Mouse (Mus musculus) hindbrain, embryonic 13.5 days (tissue): ENCODE measurements around the gene B3galt4. TPM values are rescaled to one million over a fixed set of nuclear protein-coding genes. Genes with fewer than 3 reads are reported as not detected.
A peak's percentile ranks its signal among the peaks of the same experiment; 100 is the strongest.

Source experiments
- ATAC-seq: fragments of 200-750 bp; cut with Nextera tagmentation; 2 replicates; pipeline ENCODE4 v1.8.0; 2017; ENCODE audit warnings: moderate TSS enrichment; ENCODE audit not compliant: low FRiP score
- H3K27ac ChIP-seq: fragments of 300-500 bp; sonication (generic); 2 replicates; pipeline ENCODE4 v1.5.1; 2015; ENCODE audit warnings: inconsistent platforms, mild to moderate bottlenecking, moderate library complexity
- H3K27me3 ChIP-seq: fragments of 300-500 bp; sonication (generic); 2 replicates; pipeline ENCODE4 v1.6.1; 2015; ENCODE audit warnings: mild to moderate bottlenecking, inconsistent platforms
- H3K36me3 ChIP-seq: fragments of 300-500 bp; sonication (generic); 2 replicates; pipeline ENCODE4 v1.6.1; 2015; ENCODE audit warnings: mild to moderate bottlenecking, inconsistent platforms
- H3K4me1 ChIP-seq: fragments of 300-500 bp; sonication (generic); replicated peaks from 2 replicates; pipeline ENCODE4 v1.6.1; 2015; ENCODE audit warnings: inconsistent platforms
- H3K4me2 ChIP-seq: fragments of 300-500 bp; sonication (generic); 2 replicates; pipeline ENCODE4 v1.6.1; 2015; ENCODE audit warnings: inconsistent platforms, mild to moderate bottlenecking, moderate library complexity
- H3K4me3 ChIP-seq: fragments of 300-500 bp; sonication (generic); 2 replicates; pipeline ENCODE4 v1.5.1; 2015; ENCODE audit warnings: mild to moderate bottlenecking, inconsistent platforms
- H3K9ac ChIP-seq: fragments of 300-500 bp; sonication (generic); 2 replicates; pipeline ENCODE4 v1.6.1; 2015; ENCODE audit warnings: mild to moderate bottlenecking, inconsistent platforms
- H3K9me3 ChIP-seq: fragments of 300-500 bp; sonication (generic); 2 replicates; pipeline ENCODE4 v1.6.1; 2016; ENCODE audit warnings: inconsistent platforms
- WGBS: fragments of 180-500 bp; shearing (Covaris S2); methylation state at CpG from one replicate; pipeline ENCODE4 v1.1.7; 2015; 5-methylcytosine and 5-hydroxymethylcytosine counted together
- polyA plus RNA-seq: library from polyadenylated mRNA; unstranded; fragments of >200 nt; fragmentation: Nextera tagmentation; extraction: Ambion mirVana; gene quantifications from 2 replicates; pipeline ENCODE4 v1.2.1, GENCODE M21; 2015

Gene B3galt4
- polyA plus RNA-seq, 1 experiment from 2014 or later = 12.2 TPM

DNA sequence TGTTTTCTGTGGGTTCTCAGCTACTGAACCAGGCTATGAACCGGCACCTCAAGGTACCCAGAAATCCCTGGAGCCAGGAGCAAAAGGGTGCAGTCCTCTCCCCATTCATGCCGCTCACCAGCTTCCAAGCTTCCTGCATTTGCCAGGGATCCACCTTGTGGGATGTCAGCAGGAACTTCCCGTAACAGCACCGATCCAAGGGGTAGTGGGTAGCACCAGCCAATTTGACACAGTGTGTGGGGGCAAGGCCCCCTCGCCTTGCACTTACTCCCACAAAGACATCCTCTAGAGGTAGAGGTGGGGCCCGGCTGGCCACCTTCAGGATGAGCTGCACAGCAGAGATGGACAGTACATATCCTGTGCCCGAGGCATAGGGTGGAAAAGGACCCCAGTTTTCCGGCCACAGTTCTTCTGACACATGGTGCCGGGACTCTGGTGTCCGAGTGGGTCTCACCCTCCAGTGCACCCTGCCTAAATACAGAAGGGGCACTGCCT, 1.1 kb downstream of the B3galt4 start:
- Histone ChIP-seq H3K27ac (peak overlapping the region; percentile 94), H3K9me3 (no peaks in the 10 kb centered on the region), H3K27me3 (no peaks in the 10 kb centered on the region), H3K4me1 (peaks cover 64% of the 10 kb centered on the region), H3K36me3 (peaks cover 73% of the 10 kb centered on the region), H3K9ac (peak overlapping the region; percentile 83), H3K4me2 (peak overlapping the region; percentile 93), H3K4me3 (peak overlapping the region; percentile 57)
- 0 out of 2 replicates have a peak, but pooled peaks have one; percentile 2 for ATAC-seq
- WGBS = 74% methylated on average over 10 of the region's 10 CpGs

DNA sequence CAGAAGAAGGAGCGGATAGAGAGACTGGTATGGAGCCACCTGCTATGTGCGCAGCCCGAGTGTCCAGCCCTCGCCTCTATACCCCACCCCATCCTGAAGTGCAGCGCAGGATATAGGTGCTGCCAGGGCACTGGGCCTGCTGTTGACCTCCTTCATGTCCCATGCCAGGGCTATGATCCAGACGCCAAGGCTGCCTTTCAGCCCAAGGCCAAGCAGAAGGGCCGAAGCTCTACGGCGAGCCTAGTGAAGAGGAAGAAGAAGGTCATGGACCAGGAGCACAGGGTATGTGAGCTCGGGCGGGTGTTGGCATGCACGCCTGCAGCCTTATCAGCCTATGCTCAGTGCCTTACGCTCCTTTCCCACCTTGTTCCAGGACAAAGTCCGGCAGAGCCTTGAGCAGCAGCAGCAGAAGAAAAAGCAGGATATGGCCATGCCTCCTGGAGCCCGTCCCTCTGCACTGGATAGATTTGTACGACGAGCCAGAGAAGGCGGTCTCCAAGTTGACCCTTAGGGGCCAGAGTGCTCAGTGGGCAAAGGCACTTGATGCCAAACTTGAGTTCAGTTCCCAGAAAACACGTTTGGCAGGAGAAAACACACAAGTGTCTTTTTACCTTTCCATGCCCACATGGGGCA, 2.3 kb downstream of the B3galt4 start:
- Histone ChIP-seq H3K36me3 (peaks cover 83% of the 10 kb centered on the region), H3K4me1 (peaks cover 55% of the 10 kb centered on the region)
- WGBS = 91% methylated on average over 19 of the region's 19 CpGs

DNA sequence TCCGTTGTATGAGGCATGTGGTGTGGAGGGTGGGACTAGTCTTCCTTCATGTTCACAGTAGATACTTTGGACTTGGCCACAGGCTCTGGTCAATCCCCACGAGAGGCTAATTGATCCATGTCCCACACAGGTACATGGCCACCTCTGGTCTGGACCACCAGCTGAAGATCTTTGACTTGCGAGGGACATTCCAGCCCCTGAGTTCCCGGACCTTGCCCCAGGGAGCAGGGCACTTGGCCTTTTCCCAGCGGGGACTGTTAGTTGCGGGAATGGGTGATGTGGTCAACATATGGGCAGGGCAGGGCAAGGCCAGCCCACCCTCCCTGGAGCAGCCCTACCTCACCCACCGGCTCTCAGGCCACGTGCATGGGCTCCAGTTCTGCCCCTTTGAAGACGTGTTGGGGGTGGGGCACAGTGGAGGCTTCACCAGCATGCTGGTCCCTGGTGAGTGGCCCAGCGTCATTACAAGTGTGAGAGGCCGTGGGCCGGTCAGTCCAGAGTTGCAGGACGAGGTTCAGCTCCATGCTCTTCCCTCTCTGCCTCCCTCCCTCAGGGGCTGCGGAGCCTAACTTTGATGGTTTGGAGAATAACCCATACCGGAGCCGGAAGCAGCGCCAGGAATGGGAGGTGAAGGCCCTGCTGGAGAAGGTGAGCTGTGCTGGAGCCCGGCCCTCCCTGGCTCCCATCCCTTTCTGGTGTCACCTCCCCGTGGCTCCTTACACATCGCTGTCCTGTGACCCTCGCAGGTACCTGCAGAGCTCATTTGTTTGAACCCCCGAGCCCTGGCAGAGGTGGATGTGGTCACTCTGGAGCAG, 3.0 kb downstream of the B3galt4 start:
- 92% methylated on average over 22 of the region's 22 CpGs for WGBS

More for the DNA sequence above, 2.3 kb downstream of the B3galt4 start:
- Histone ChIP-seq H3K27ac (no peak overlapping the region), H3K9me3 (no peaks in the 10 kb centered on the region), H3K4me2 (peak overlapping the region; percentile 93), H3K9ac (peak overlapping the region; percentile 83; the same call in 1 of the 2 replicates), H3K4me3 (no peak overlapping the region), H3K27me3 (no peaks in the 10 kb centered on the region)
- no peak for ATAC-seq

DNA sequence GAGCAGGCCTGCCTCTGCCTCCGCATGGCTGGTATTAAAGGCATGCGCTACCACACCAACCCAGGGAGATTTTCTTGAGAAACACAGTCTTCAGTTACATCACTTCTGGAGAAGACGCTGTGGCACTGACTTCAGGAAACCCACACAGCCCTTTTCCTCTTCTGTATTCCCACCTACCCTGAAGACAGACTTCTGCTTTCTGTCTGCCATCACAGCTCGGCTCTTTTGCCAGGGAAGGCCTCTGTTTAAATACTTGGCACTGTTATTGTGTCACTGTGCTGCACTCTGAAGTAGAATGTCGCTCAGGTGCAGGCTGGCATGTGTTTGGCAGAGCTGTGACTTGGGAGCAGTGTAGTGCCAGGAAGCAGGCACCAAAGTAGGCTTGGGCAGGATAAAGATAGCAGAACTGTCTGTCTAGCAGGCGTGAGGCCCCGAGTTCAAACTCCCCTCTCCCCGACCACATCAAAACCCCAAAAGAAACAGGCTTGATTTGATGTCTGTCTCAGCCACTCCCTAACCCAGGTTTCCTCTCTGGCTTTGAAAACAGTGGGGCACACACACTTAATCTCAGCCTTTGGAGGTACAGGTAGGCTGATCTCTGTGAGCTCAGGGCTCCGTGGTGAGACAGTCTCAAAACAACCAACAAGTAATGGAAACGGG, 3.7 kb downstream of the B3galt4 start:
- H3K27me3 ChIP-seq = no peaks in the 10 kb centered on the region
- H3K36me3 ChIP-seq = peaks cover 82% of the 10 kb centered on the region
- no peak overlapping the region for H3K4me3 ChIP-seq
- no peak for ATAC-seq
- peak overlapping the region; percentile 29; the same call in 1 of the 2 replicates for H3K9ac ChIP-seq
- H3K27ac ChIP-seq = no peak overlapping the region
- 96% methylated on average over 10 of the region's 10 CpGs for WGBS
- H3K4me2 ChIP-seq = no peak overlapping the region
- no peaks in the 10 kb centered on the region for H3K9me3 ChIP-seq
- peaks cover 41% of the 10 kb centered on the region for H3K4me1 ChIP-seq

More for the DNA sequence above, 3.0 kb downstream of the B3galt4 start:
- H3K4me1 ChIP-seq = peaks cover 48% of the 10 kb centered on the region
- no peaks in the 10 kb centered on the region for H3K9me3 ChIP-seq
- H3K27ac ChIP-seq = no peak overlapping the region
- H3K27me3 ChIP-seq = no peaks in the 10 kb centered on the region
- no peak for ATAC-seq
- peaks cover 83% of the 10 kb centered on the region for H3K36me3 ChIP-seq
- H3K4me2 ChIP-seq = no peak overlapping the region
- no peak overlapping the region for H3K4me3 ChIP-seq
- H3K9ac ChIP-seq = no peak overlapping the region

DNA sequence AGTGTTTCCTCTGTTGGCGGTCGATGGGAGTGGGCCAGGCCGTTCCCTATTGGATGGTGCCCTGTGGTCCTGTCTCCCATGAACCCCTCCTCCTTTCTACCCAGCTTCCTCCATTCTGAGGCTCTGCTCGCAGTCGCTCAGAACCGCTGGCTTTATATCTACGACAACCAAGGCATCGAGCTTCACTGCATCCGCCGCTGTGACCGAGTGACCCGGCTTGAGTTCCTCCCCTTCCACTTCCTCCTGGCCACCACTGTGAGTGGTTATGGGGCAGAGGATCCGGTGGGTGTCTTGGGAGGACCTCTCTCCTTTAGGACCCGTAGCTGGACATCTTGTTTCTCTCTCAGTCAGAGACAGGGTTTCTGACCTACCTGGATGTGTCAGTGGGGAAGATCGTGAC, 7.8 kb downstream of the B3galt4 start:
- 97% methylated on average over 15 of the region's 15 CpGs for WGBS
- peaks cover 60% of the 10 kb centered on the region for H3K36me3 ChIP-seq
- H3K4me1 ChIP-seq = peaks cover 25% of the 10 kb centered on the region
- no peak overlapping the region for H3K4me2 ChIP-seq
- no peak overlapping the region for H3K9ac ChIP-seq
- ATAC-seq = no peak
- H3K9me3 ChIP-seq = no peaks in the 10 kb centered on the region
- no peak overlapping the region for H3K4me3 ChIP-seq
- H3K27ac ChIP-seq = no peak overlapping the region
- no peaks in the 10 kb centered on the region for H3K27me3 ChIP-seq

DNA sequence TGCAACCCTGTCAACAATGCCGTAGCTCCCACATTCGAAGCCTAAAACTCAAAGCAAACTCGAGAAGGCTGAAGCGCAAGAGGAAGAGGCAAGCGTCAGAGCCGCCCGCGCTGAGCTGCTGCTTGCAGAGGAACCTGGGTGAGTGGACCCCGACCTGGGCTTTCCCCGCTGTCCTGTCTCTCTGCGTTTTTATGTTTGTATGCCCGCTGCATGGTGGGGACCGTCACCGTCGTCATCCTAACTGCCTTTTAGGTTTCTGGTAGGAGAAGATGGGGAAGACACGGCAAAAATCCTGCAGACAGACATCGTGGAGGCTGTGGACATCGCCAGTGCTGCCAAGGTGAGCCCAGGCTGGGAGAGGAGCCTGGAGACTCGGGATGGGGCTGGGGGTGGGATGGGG, 9.9 kb downstream of the B3galt4 start:
- no peaks in the 10 kb centered on the region for H3K27me3 ChIP-seq
- H3K9ac ChIP-seq = peak overlapping the region; percentile 85
- 57% methylated on average over 19 of the region's 19 CpGs for WGBS
- H3K4me1 ChIP-seq = peaks cover 25% of the 10 kb centered on the region
- peaks cover 57% of the 10 kb centered on the region for H3K36me3 ChIP-seq
- H3K4me3 ChIP-seq = peak overlapping the region; percentile 88
- H3K27ac ChIP-seq = no peak overlapping the region
- no peaks in the 10 kb centered on the region for H3K9me3 ChIP-seq
- ATAC-seq = no peak
- H3K4me2 ChIP-seq = peak overlapping the region; percentile 94

DNA sequence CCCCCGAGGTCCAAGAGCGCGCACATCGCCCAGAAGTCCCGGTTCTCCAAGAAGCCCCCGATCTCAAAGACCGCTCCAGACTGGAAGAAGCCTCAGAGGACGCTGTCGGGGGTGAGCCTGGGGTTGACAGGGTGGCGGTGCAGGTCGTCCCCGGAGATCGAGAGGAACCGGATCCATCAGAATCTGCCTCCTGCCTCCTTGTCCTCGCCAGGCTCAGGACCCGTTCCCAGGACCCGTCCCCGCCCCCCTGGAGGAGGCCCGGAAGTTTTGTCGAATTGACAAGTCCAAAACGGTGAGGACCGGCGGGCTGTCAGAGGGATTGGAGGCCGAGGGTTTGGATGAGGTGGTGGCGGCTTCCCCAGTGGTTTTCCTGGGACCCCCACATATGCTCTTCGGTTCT, 10.3 kb downstream of the B3galt4 start:
- H3K4me2 ChIP-seq = peak overlapping the region; percentile 94
- H3K4me1 ChIP-seq = peaks cover 25% of the 10 kb centered on the region
- no peaks in the 10 kb centered on the region for H3K27me3 ChIP-seq
- H3K27ac ChIP-seq = no peak overlapping the region
- H3K36me3 ChIP-seq = peaks cover 58% of the 10 kb centered on the region
- no peak for ATAC-seq
- H3K4me3 ChIP-seq = peak overlapping the region; percentile 88
- WGBS = 3% methylated on average over 26 of the region's 26 CpGs
- H3K9me3 ChIP-seq = no peaks in the 10 kb centered on the region
- peak overlapping the region; percentile 85 for H3K9ac ChIP-seq

DNA sequence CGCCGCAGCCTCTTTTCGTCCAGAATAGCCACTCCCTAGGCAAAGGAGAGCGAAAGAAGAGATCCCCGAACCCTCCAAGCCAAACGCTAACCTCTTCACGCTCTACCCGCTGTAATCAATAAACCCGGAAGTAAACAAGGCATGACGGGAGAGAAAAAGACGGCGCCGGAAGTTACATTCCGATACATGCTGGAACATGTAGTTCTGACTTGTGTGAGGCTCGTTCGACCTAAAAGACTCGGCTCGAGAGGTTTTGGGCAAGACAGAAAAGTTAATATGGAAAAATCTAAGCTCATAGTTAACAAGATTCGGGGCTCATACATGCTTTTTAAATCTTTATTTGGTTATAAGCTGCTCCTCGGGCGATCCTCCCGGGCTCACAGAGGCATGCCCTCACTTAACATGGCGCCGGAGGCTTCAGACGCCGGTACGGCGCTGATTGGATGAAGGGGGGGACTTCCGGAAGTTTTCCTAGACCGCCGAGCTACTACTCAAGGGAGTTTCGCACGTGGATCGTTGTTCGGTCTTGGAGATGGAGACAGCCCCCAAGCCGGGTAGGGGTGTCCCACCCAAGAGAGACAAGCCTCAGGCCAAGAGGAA, 11.0 kb downstream of the B3galt4 start, which contains the start of the genes Pfdn6 and Wdr46:
Gene Pfdn6 (minus strand): TSS at position 138 of the 600 bp plus-strand sequence.
Gene Wdr46 (plus strand): TSS at position 455 of the 600 bp plus-strand sequence.
- H3K36me3 ChIP-seq = peaks cover 58% of the 10 kb centered on the region
- WGBS = under 1% methylated on average over 36 of the region's 36 CpGs
- ATAC-seq = peak; percentile 90

DNA sequence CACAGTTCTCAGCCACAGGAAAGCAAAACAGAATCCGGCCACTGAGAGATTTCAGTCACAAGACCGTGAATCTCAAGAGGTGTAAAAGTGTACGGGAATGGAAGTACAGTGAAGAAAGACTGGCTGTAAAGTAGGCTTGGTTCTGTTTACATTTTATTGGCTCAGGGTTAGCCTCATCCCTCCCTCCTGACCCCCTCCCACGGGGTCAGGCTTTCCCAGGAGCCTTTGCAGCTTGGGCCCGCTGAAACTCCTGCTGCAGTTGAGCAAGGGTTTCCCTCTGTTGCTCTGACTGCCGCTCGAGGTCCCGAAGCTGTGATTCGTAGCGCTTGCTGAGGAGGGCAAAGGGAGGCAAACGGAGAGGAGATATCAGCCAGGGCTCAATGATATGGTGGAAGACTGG, 12.5 kb downstream of the B3galt4 start:
- WGBS = 81% methylated on average over 11 of the region's 11 CpGs
- no peaks in the 10 kb centered on the region for H3K9me3 ChIP-seq
- peak overlapping the region; percentile 88 for H3K4me3 ChIP-seq
- no peak for ATAC-seq
- H3K9ac ChIP-seq = no peak overlapping the region
- no peaks in the 10 kb centered on the region for H3K27me3 ChIP-seq
- H3K4me1 ChIP-seq = peaks cover 25% of the 10 kb centered on the region
- H3K27ac ChIP-seq = no peak overlapping the region
- peak overlapping the region; percentile 86 for H3K4me2 ChIP-seq
- H3K36me3 ChIP-seq = peaks cover 57% of the 10 kb centered on the region

More for the DNA sequence above, 11.0 kb downstream of the B3galt4 start, which contains the start of the genes Pfdn6 and Wdr46:
- H3K4me2 ChIP-seq = peak within 1 kb of the TSS; percentile 94
- H3K27ac ChIP-seq = no peak within 1 kb of the TSS
- no peaks in the 10 kb centered on the region for H3K9me3 ChIP-seq
- H3K4me3 ChIP-seq = peak within 1 kb of the TSS; percentile 88
- H3K9ac ChIP-seq = peak within 1 kb of the TSS; percentile 85
- H3K4me1 ChIP-seq = peaks cover 25% of the 10 kb centered on the region
- no peaks in the 10 kb centered on the region for H3K27me3 ChIP-seq

DNA sequence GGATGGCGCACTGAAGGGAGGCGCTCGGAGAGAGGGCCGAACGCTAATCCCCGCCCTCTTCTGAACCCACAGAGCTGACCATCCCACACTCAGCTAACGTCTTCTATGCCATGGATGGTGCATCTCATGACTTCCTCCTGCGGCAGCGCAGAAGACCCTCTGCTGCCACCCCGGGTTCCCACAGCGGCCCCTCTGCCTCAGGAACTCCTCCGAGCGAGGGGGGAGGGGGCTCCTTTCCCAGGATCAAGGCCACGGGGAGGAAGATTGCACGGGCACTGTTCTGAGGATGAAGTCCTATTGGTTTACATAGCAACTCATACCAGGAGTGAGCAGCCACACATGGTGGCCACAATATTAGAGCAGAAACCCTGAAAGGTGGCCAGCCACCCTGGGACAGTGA, 14.3 kb downstream of the B3galt4 start:
- no peak overlapping the region for H3K27ac ChIP-seq
- no peak overlapping the region for H3K4me2 ChIP-seq
- no peak overlapping the region for H3K4me3 ChIP-seq
- 82% methylated on average over 15 of the region's 15 CpGs for WGBS
- H3K36me3 ChIP-seq = peaks cover 62% of the 10 kb centered on the region
- H3K27me3 ChIP-seq = no peaks in the 10 kb centered on the region
- H3K4me1 ChIP-seq = peaks cover 24% of the 10 kb centered on the region
- H3K9me3 ChIP-seq = no peaks in the 10 kb centered on the region
- no peak overlapping the region for H3K9ac ChIP-seq
- ATAC-seq = no peak

DNA sequence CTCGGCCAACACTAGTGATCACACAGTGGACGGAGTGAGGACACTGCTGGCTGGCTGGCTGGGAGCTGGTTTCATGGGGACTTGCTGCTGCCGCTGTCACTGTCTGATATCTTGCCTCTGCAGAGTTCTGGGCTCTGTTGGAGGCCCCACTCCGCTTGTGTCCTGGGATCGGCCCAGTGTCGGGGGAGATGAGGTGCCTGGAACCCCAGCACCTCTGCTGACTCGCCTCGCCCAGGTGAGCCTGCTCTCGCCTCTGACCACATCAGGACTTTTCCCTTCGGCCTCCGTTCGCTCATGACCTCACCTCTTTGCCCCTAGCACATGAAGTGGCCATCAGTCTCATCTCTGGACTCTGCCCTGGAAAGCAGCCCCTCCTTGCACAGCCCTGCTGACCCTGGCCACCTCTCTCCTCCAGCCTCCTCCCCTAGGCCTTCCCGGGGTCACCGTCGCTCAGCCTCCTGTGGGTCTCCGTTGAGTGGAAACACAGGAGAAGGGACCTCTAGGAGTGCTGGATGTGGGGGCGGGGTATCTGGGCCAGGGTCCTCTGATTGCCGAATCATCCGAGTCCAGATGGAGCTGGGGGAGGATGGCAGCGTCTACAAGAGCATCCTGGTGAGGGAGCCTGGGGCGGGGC, 15.7 kb downstream of the B3galt4 start:
- Histone ChIP-seq H3K4me3 (no peak overlapping the region), H3K36me3 (peaks cover 61% of the 10 kb centered on the region), H3K27ac (no peak overlapping the region), H3K9me3 (no peaks in the 10 kb centered on the region), H3K4me2 (no peak overlapping the region), H3K27me3 (no peaks in the 10 kb centered on the region), H3K4me1 (peaks cover 25% of the 10 kb centered on the region), H3K9ac (no peak overlapping the region)
- 88% methylated on average over 21 of the region's 21 CpGs for WGBS
- no peak for ATAC-seq
